Mouse (Mus musculus) heart, adult 2 months (tissue): Measurements from ENCODE around the gene Hoga1. TPM values are rescaled to one million over a fixed set of nuclear protein-coding genes. Genes with fewer than 3 reads are reported as not detected.

Experiments
- DNase-seq, 2 experiments: peaks; one replicate each; pipeline ENCODE4 v3.0.0; 2021
- H3K27ac ChIP-seq: fragments of 200-600 bp; 2 replicates; pipeline ENCODE4 v1.8.1; 2022
- H3K27me3 ChIP-seq: fragments of 200-500 bp; 2 replicates; pipeline ENCODE4 v1.6.1; 2012; ENCODE audit warnings: mild to moderate bottlenecking, low read length, inconsistent platforms, mixed read lengths; ENCODE audit not compliant: control insufficient read depth, insufficient read depth
- H3K36me3 ChIP-seq: fragments of 200-500 bp; 2 replicates; pipeline ENCODE4 v1.6.1; 2012; ENCODE audit warnings: low read length, inconsistent platforms; ENCODE audit not compliant: control insufficient read depth, insufficient read depth
- H3K4me1 ChIP-seq: fragments of 200-500 bp; 2 replicates; pipeline ENCODE4 v1.6.1; 2011; ENCODE audit warnings: low read length; ENCODE audit not compliant: control insufficient read depth, insufficient read depth
- H3K4me3 ChIP-seq: fragments of 200-600 bp; 2 replicates; pipeline ENCODE4 v1.8.1; 2022
- H3K79me2 ChIP-seq: fragments of 200-500 bp; replicated peaks from 2 replicates; pipeline ENCODE4 v1.6.1; 2012; ENCODE audit warnings: mild to moderate bottlenecking, inconsistent platforms, low read length, moderate library complexity, mixed read lengths; ENCODE audit not compliant: control insufficient read depth, insufficient read depth
- H3K9ac ChIP-seq: fragments of 200-500 bp; 2 replicates; pipeline ENCODE4 v1.6.1; 2012; ENCODE audit warnings: low read depth, mild to moderate bottlenecking, control low read depth, inconsistent platforms, low read length, mixed read lengths
- CTCF ChIP-seq: fragments of 200-600 bp; IDR thresholded peaks from 2 replicates; pipeline ENCODE4 v1.8.1; 2022; ENCODE audit warnings: antibody characterized with exemption, mild to moderate bottlenecking, moderate library complexity
- EP300 ChIP-seq: fragments of 200-500 bp; IDR thresholded peaks from 2 replicates; pipeline ENCODE4 v1.6.1; 2011; ENCODE audit warnings: low read depth, low read length, control low read depth; ENCODE audit not compliant: insufficient read depth
- POLR2A ChIP-seq: fragments of 200-500 bp; IDR thresholded peaks from 2 replicates; pipeline ENCODE4 v1.6.1; 2011; ENCODE audit warnings: mild to moderate bottlenecking, low read depth, low read length, control low read depth; ENCODE audit not compliant: insufficient read depth
- WGBS: fragments of 180-500 bp; shearing (Covaris S2); methylation state at CpG from one replicate; pipeline ENCODE4 v1.1.7; 2018; 5-methylcytosine and 5-hydroxymethylcytosine counted together
- intact Hi-C: fragments of 180-260 bp; cut with DNase I; formaldehyde crosslinking; loops from one replicate; pipeline ENCODE4 v1.15.1; 2025
- polyA plus RNA-seq: library from polyadenylated mRNA; depleted of rRNA; stranded (reverse); fragments of >200 nt; gene quantifications from 2 replicates; pipeline ENCODE4 v1.2.3, GENCODE M21; 2012
- total RNA-seq, 2 experiments: library from RNA; stranded (reverse); gene quantifications; 2 replicates each; pipeline ENCODE4 v1.2.3; 2021

Gene Hoga1
- total and polyA plus RNA-seq, 3 experiments = 1.4 to 2.3 (median 1.6) TPM

- Histone ChIP-seq H3K27ac (no peak overlapping the region), H3K9ac (no peak overlapping the region), H3K27me3 (no peaks in the 10 kb centered on the region), H3K79me2 (no peaks in the 10 kb centered on the region), H3K4me3 (no peak overlapping the region), H3K4me1 (peaks cover 6% of the 10 kb centered on the region), H3K36me3 (no peaks in the 10 kb centered on the region)
- TF ChIP-seq EP300 (no peak), CTCF (no peak), POLR2A (no peak)
- 88% methylated on average over 5 of the region's 5 CpGs for WGBS
- DNase-seq = no peak
- intact Hi-C loops = no loop called here
Measured at GRCm38 (mm10) chr19:42031112-42031511, 14.3 kb upstream of the Hoga1 start.

GRCm38 (mm10) chr19:42033611-42034010 lies 11.8 kb upstream of the Hoga1 start:
- no peak overlapping the region for H3K9ac ChIP-seq
- H3K27me3 ChIP-seq = no peaks in the 10 kb centered on the region
- intact Hi-C loops = no loop called here
- H3K4me3 ChIP-seq = no peak overlapping the region
- no peaks in the 10 kb centered on the region for H3K79me2 ChIP-seq
- H3K27ac ChIP-seq = no peak overlapping the region
- H3K36me3 ChIP-seq = no peaks in the 10 kb centered on the region
- DNase-seq = peak in 1 of 2 experiments; percentile 25
- WGBS = 75% methylated on average over 14 of the region's 14 CpGs
- H3K4me1 ChIP-seq = peaks cover 4% of the 10 kb centered on the region
- TF ChIP-seq CTCF (no peak), POLR2A (no peak), EP300 (no peak)

DNA sequence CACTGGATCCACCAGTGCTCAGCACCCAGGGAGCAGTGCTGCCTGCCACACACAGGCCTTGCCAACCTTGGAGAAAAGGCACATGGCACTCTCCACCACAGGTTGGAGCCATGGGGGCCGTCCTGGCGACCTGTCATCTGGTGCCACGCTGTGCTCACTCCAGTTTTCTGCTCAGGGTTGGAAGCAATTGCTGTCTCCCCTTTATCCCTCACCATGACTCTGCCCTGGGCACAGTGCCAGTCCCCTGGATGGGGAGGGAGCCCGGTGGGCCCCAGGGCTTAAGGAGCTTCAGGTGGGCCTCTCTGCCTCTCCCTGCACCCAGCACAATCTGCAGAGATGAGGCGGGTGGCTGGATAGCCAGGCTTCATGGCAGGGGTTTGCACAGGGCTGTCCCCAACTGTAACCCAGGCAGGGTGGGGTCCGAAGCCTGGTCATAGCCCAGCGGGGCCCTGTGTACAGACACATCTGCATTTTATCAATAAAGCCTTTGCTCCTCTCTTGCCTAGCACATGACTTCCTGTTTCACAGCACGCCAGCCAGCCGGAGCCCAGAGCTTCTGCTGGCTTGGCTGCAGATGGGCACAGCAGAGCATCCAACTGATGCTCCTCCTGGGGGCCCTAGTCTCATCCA lies 11.1 kb upstream of the Hoga1 start:
- 49% methylated on average over 9 of the region's 9 CpGs for WGBS
- H3K27me3 ChIP-seq = no peaks in the 10 kb centered on the region
- H3K27ac ChIP-seq = 0 out of 2 replicates have a peak overlapping the region, but pooled peaks have one; percentile 6

GRCm38 (mm10) chr19:42034881-42035455 lies 10.4 kb upstream of the Hoga1 start:
- Histone ChIP-seq H3K79me2 (no peaks in the 10 kb centered on the region), H3K27me3 (no peaks in the 10 kb centered on the region), H3K9ac (no peak overlapping the region), H3K4me1 (peaks cover 4% of the 10 kb centered on the region), H3K4me3 (no peak overlapping the region), H3K27ac (peak overlapping the region; percentile 22; the same call in 1 of the 2 replicates), H3K36me3 (no peaks in the 10 kb centered on the region)
- 35% methylated on average over 11 of the region's 11 CpGs for WGBS
- DNase-seq = no peak
- TF ChIP-seq CTCF (no peak), EP300 (no peak), POLR2A (no peak)
- intact Hi-C loops = loop anchor here (1.0 to 5.0 kb wide), 3 partner anchors 34 to 132 kb away; no protein-coding TSS in a partner anchor

More for the DNA sequence above, 11.1 kb upstream of the Hoga1 start:
- peaks cover 4% of the 10 kb centered on the region for H3K4me1 ChIP-seq
- peak in 1 of 2 experiments; percentile 17 for DNase-seq
- no peak overlapping the region for H3K9ac ChIP-seq
- no peak overlapping the region for H3K4me3 ChIP-seq
- no peaks in the 10 kb centered on the region for H3K36me3 ChIP-seq
- no peaks in the 10 kb centered on the region for H3K79me2 ChIP-seq
- TF ChIP-seq POLR2A (no peak), CTCF (no peak)
- intact Hi-C loops = no loop called here

- H3K36me3 ChIP-seq = no peaks in the 10 kb centered on the region
- TF ChIP-seq EP300 (peak; percentile 93), CTCF (peak; percentile 97), POLR2A (no peak)
- peak within 1 kb of the TSS; percentile 31 for H3K27ac ChIP-seq
- H3K27me3 ChIP-seq = no peaks in the 10 kb centered on the region
- H3K4me3 ChIP-seq = no peak within 1 kb of the TSS
- peak; percentile 84 to 85 for DNase-seq
- H3K4me1 ChIP-seq = peaks cover 4% of the 10 kb centered on the region
- intact Hi-C loops = loop anchor here (1.0 to 5.0 kb wide), 3 partner anchors 34 to 132 kb away; no protein-coding TSS in a partner anchor
- 60% methylated on average over 19 of the region's 19 CpGs for WGBS
- no peaks in the 10 kb centered on the region for H3K79me2 ChIP-seq
- no peak within 1 kb of the TSS for H3K9ac ChIP-seq
Measured at GRCm38 (mm10) chr19:42035456-42036248, 9.8 kb upstream of the Hoga1 start, which contains the start of gene Ankrd2. Gene Ankrd2 (plus strand): TSS chr19:42036000.
